Mouse (Mus musculus): ENCODE measurements around the gene Dusp3. TPM values are rescaled to one million over a fixed set of nuclear protein-coding genes. Genes with fewer than 3 reads are reported as not detected.
A peak's percentile ranks its signal among the peaks of the same experiment; 100 is the strongest.

Dusp3 gene
- polyA plus RNA-seq, 1 experiment from 2014 or later = 21.7 TPM

- H3K4me3 ChIP-seq (ENCODE audit: low read length) = no peak overlapping the region
- peaks cover 13% of the 10 kb centered on the region for H3K4me1 ChIP-seq (replicated peaks; ENCODE audit: control insufficient read depth, insufficient read depth, low read length)
- no peak overlapping the region for H3K4me2 ChIP-seq (ENCODE audit: low read depth, low read length)
- no peak overlapping the region for H3K9ac ChIP-seq (ENCODE audit: low read length)
- no peak for ATAC-seq (ENCODE audit: low read depth)
- WGBS = 8% methylated on average over 2 of the region's 2 CpGs
- no peaks in the 10 kb centered on the region for H3K9me3 ChIP-seq (ENCODE audit: control insufficient read depth, low read length)
- peaks cover 57% of the 10 kb centered on the region for H3K27me3 ChIP-seq (ENCODE audit: control insufficient read depth, insufficient read depth, low read depth, low read length)
- H3K27ac ChIP-seq (ENCODE audit: low read length) = no peak overlapping the region
- no peaks in the 10 kb centered on the region for H3K36me3 ChIP-seq (ENCODE audit: control insufficient read depth, insufficient read depth, low read length)
These were observed 21.3 kb downstream of the Dusp3 start for GRCm38 (mm10) chr11:101965553-101965952.

GRCm38 (mm10) chr11:101964647-101965046, 22.2 kb downstream of the Dusp3 start:
- Histone ChIP-seq H3K36me3 (ENCODE audit: control insufficient read depth, insufficient read depth, low read length) (no peaks in the 10 kb centered on the region), H3K9ac (ENCODE audit: low read length) (no peak overlapping the region), H3K27me3 (ENCODE audit: control insufficient read depth, insufficient read depth, low read depth, low read length) (peaks cover 57% of the 10 kb centered on the region), H3K27ac (ENCODE audit: low read length) (no peak overlapping the region), H3K4me3 (ENCODE audit: low read length) (no peak overlapping the region), H3K9me3 (ENCODE audit: control insufficient read depth, low read length) (no peaks in the 10 kb centered on the region), H3K4me2 (ENCODE audit: low read depth, low read length) (no peak overlapping the region), H3K4me1 (replicated peaks; ENCODE audit: control insufficient read depth, insufficient read depth, low read length) (peaks cover 13% of the 10 kb centered on the region)
- ATAC-seq (ENCODE audit: low read depth) = no peak
- 9% methylated on average over 8 of the region's 8 CpGs for WGBS

- peak overlapping the region; percentile 61 for H3K9ac ChIP-seq (ENCODE audit: low read length)
- H3K4me3 ChIP-seq (ENCODE audit: low read length) = peak overlapping the region; percentile 56
- H3K36me3 ChIP-seq (ENCODE audit: control insufficient read depth, insufficient read depth, low read length) = no peaks in the 10 kb centered on the region
- peaks cover 12% of the 10 kb centered on the region for H3K4me1 ChIP-seq (replicated peaks; ENCODE audit: control insufficient read depth, insufficient read depth, low read length)
- H3K27me3 ChIP-seq (ENCODE audit: control insufficient read depth, insufficient read depth, low read depth, low read length) = peaks cover 57% of the 10 kb centered on the region
- no peaks in the 10 kb centered on the region for H3K9me3 ChIP-seq (ENCODE audit: control insufficient read depth, low read length)
- WGBS = under 1% methylated on average over 78 of the region's 78 CpGs
- peak; percentile 29; the same call in 1 of the 2 replicates for ATAC-seq (ENCODE audit: low read depth)
- peak overlapping the region; percentile 84 for H3K4me2 ChIP-seq (ENCODE audit: low read depth, low read length)
- no peak overlapping the region for H3K27ac ChIP-seq (ENCODE audit: low read length)
These were observed 23.1 kb downstream of the Dusp3 start for GRCm38 (mm10) chr11:101963473-101964291.

- no peak overlapping the region for H3K9ac ChIP-seq (ENCODE audit: low read length)
- H3K4me2 ChIP-seq (ENCODE audit: low read depth, low read length) = peak overlapping the region; percentile 84
- no peak for ATAC-seq (ENCODE audit: low read depth)
- 2% methylated on average over 11 of the region's 11 CpGs for WGBS
- peaks cover 57% of the 10 kb centered on the region for H3K27me3 ChIP-seq (ENCODE audit: control insufficient read depth, insufficient read depth, low read depth, low read length)
- peaks cover 8% of the 10 kb centered on the region for H3K4me1 ChIP-seq (replicated peaks; ENCODE audit: control insufficient read depth, insufficient read depth, low read length)
- H3K9me3 ChIP-seq (ENCODE audit: control insufficient read depth, low read length) = no peaks in the 10 kb centered on the region
- H3K36me3 ChIP-seq (ENCODE audit: control insufficient read depth, insufficient read depth, low read length) = no peaks in the 10 kb centered on the region
- no peak overlapping the region; the same call in 1 of the 2 replicates for H3K4me3 ChIP-seq (ENCODE audit: low read length)
- no peak overlapping the region for H3K27ac ChIP-seq (ENCODE audit: low read length)
These were observed 23.8 kb downstream of the Dusp3 start for GRCm38 (mm10) chr11:101963043-101963442.

- WGBS = 46% methylated on average over 5 of the region's 5 CpGs
- no peak overlapping the region for H3K4me3 ChIP-seq (ENCODE audit: low read length)
- H3K36me3 ChIP-seq (ENCODE audit: control insufficient read depth, insufficient read depth, low read length) = no peaks in the 10 kb centered on the region
- no peak overlapping the region for H3K27ac ChIP-seq (ENCODE audit: low read length)
- H3K4me1 ChIP-seq (replicated peaks; ENCODE audit: control insufficient read depth, insufficient read depth, low read length) = peaks cover 12% of the 10 kb centered on the region
- H3K4me2 ChIP-seq (ENCODE audit: low read depth, low read length) = no peak overlapping the region
- H3K9me3 ChIP-seq (ENCODE audit: control insufficient read depth, low read length) = no peaks in the 10 kb centered on the region
- no peak for ATAC-seq (ENCODE audit: low read depth)
- H3K9ac ChIP-seq (ENCODE audit: low read length) = no peak overlapping the region
- H3K27me3 ChIP-seq (ENCODE audit: control insufficient read depth, insufficient read depth, low read depth, low read length) = peaks cover 18% of the 10 kb centered on the region
These were observed 29.3 kb downstream of the Dusp3 start for GRCm38 (mm10) chr11:101957476-101957875.

- H3K36me3 ChIP-seq (ENCODE audit: control insufficient read depth, insufficient read depth, low read length) = no peaks in the 10 kb centered on the region
- H3K27me3 ChIP-seq (ENCODE audit: control insufficient read depth, insufficient read depth, low read depth, low read length) = no peaks in the 10 kb centered on the region
- H3K4me3 ChIP-seq (ENCODE audit: low read length) = no peak overlapping the region
- ATAC-seq (ENCODE audit: low read depth) = no peak
- H3K27ac ChIP-seq (ENCODE audit: low read length) = peak overlapping the region; percentile 67
- no peaks in the 10 kb centered on the region for H3K9me3 ChIP-seq (ENCODE audit: control insufficient read depth, low read length)
- 0 out of 2 replicates have a peak overlapping the region, but pooled peaks have one; percentile 9 for H3K9ac ChIP-seq (ENCODE audit: low read length)
- H3K4me1 ChIP-seq (replicated peaks; ENCODE audit: control insufficient read depth, insufficient read depth, low read length) = peaks cover 17% of the 10 kb centered on the region
- peak overlapping the region; percentile 39 for H3K4me2 ChIP-seq (ENCODE audit: low read depth, low read length)
- 35% methylated on average over 4 of the region's 4 CpGs for WGBS
These were observed 33.4 kb downstream of the Dusp3 start for GRCm38 (mm10) chr11:101953441-101953840.

- Histone ChIP-seq H3K27ac (ENCODE audit: low read length) (peak overlapping the region; percentile 67), H3K36me3 (ENCODE audit: control insufficient read depth, insufficient read depth, low read length) (no peaks in the 10 kb centered on the region), H3K9ac (ENCODE audit: low read length) (peak overlapping the region; percentile 44; the same call in 1 of the 2 replicates), H3K27me3 (ENCODE audit: control insufficient read depth, insufficient read depth, low read depth, low read length) (no peaks in the 10 kb centered on the region), H3K4me2 (ENCODE audit: low read depth, low read length) (peak overlapping the region; percentile 39), H3K4me1 (replicated peaks; ENCODE audit: control insufficient read depth, insufficient read depth, low read length) (peaks cover 17% of the 10 kb centered on the region), H3K9me3 (ENCODE audit: control insufficient read depth, low read length) (no peaks in the 10 kb centered on the region), H3K4me3 (ENCODE audit: low read length) (peak overlapping the region; percentile 8; the same call in 1 of the 2 replicates)
- WGBS = 16% methylated on average over 24 of the region's 24 CpGs
- ATAC-seq (ENCODE audit: low read depth) = peak; percentile 89
These were observed 34.1 kb downstream of the Dusp3 start for GRCm38 (mm10) chr11:101952541-101953341.

GRCm38 (mm10) chr11:101950021-101950420, 36.8 kb downstream of the Dusp3 start:
- 81% methylated on average over 5 of the region's 5 CpGs for WGBS
- no peaks in the 10 kb centered on the region for H3K27me3 ChIP-seq (ENCODE audit: control insufficient read depth, insufficient read depth, low read depth, low read length)
- H3K4me1 ChIP-seq (replicated peaks; ENCODE audit: control insufficient read depth, insufficient read depth, low read length) = peaks cover 20% of the 10 kb centered on the region
- H3K4me2 ChIP-seq (ENCODE audit: low read depth, low read length) = no peak overlapping the region
- no peaks in the 10 kb centered on the region for H3K36me3 ChIP-seq (ENCODE audit: control insufficient read depth, insufficient read depth, low read length)
- no peak overlapping the region for H3K4me3 ChIP-seq (ENCODE audit: low read length)
- H3K9ac ChIP-seq (ENCODE audit: low read length) = no peak overlapping the region
- no peaks in the 10 kb centered on the region for H3K9me3 ChIP-seq (ENCODE audit: control insufficient read depth, low read length)
- no peak for ATAC-seq (ENCODE audit: low read depth)
- H3K27ac ChIP-seq (ENCODE audit: low read length) = no peak overlapping the region

- WGBS = 31% methylated on average over 5 of the region's 5 CpGs
- ATAC-seq (ENCODE audit: low read depth) = no peak
- no peak overlapping the region for H3K9ac ChIP-seq (ENCODE audit: low read length)
These were observed 40.3 kb downstream of the Dusp3 start for GRCm38 (mm10) chr11:101946525-101946924.

More at GRCm38 (mm10) chr11:101946525-101946924, 40.3 kb downstream of the Dusp3 start:
- Histone ChIP-seq H3K9me3 (ENCODE audit: control insufficient read depth, low read length) (no peaks in the 10 kb centered on the region), H3K4me2 (ENCODE audit: low read depth, low read length) (no peak overlapping the region), H3K4me3 (ENCODE audit: low read length) (no peak overlapping the region), H3K27me3 (ENCODE audit: control insufficient read depth, insufficient read depth, low read depth, low read length) (no peaks in the 10 kb centered on the region), H3K27ac (ENCODE audit: low read length) (no peak overlapping the region), H3K4me1 (replicated peaks; ENCODE audit: control insufficient read depth, insufficient read depth, low read length) (0 out of 2 replicates have a peak, but pooled peaks cover 3% of the 10 kb centered on the region), H3K36me3 (ENCODE audit: control insufficient read depth, insufficient read depth, low read length) (no peaks in the 10 kb centered on the region)

Measured in lung, embryonic 16.5 days (tissue).